Mouse (Mus musculus) heart, adult 2 months (tissue): ENCODE measurements at regions not wholly inside any gene's neighbourhood (a gene's known extent, or its start where the extent isn't known, plus 50 kb on each side); places are given as distances from the start of the nearest gene placed in this dataset.

Source experiments
- CTCF ChIP-seq: fragments of 200-600 bp; IDR thresholded peaks from 2 replicates; pipeline ENCODE4 v1.8.1; 2022; ENCODE audit warnings: antibody characterized with exemption, mild to moderate bottlenecking, moderate library complexity
- POLR2A ChIP-seq: fragments of 200-500 bp; IDR thresholded peaks from 2 replicates; pipeline ENCODE4 v1.6.1; 2011; ENCODE audit warnings: mild to moderate bottlenecking, low read depth, low read length, control low read depth; ENCODE audit not compliant: insufficient read depth

GRCm38 (mm10) chr3:159759740-159760139 is 79.7 kb upstream of the Wls start:
- TF ChIP-seq POLR2A (no peak), CTCF (no peak)
